Mouse (Mus musculus): ENCODE measurements at regions not wholly inside any gene's neighbourhood (a gene's known extent, or its start where the extent isn't known, plus 50 kb on each side); places are given as distances from the start of the nearest gene placed in this dataset.

DNA sequence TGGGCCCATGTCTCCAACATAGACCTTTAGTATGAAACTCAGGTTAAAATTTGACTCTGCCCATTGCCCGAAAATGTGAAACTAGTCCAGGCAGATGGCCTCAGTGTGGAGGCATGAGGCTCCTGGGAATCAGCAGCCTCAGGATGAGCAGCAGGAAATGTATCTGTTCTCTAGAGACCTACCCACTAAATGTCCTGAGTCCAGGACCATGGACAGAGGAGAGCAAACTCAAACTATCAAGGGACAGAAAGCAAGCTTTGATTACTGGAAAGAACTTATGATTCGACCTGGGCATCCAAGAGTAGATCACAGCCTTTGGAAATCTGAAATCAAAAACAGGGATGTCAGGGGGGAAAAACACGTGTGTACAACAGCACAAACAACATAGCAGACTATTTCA is 230.3 kb upstream of the Ncam1 start:
- Histone ChIP-seq H3K9me3 (replicated peaks; ENCODE audit: low read length) (no peaks in the 10 kb centered on the region), H3K36me3 (replicated peaks in 1 of 2; ENCODE audit: control insufficient read depth in 1 of 2, insufficient read depth in 1 of 2, low read length in 1 of 2) (no peaks in the 10 kb centered on the region), H3K27me3 (replicated peaks) (no peaks in the 10 kb centered on the region), H3K4me2 (ENCODE audit: insufficient read depth, low read depth, poor library complexity, severe bottlenecking) (no peak overlapping the region), H3K4me3 (replicated peaks in 1 of 3; ENCODE audit: low read depth in 2 of 3, low read length in 2 of 3, poor library complexity in 1 of 3) (no peak overlapping the region), H3K27ac (ENCODE audit: insufficient read depth, low read depth) (no peak overlapping the region), H3K4me1 (ENCODE audit: control insufficient read depth in 1 of 2, insufficient read depth in 2 of 2) (peaks cover 9 to 31% of the 10 kb centered on the region in 2 experiments), H3K9ac (ENCODE audit: insufficient read depth, low read depth) (no peak overlapping the region), H3K79me2 (replicated peaks; ENCODE audit: control insufficient read depth, extremely low read depth, insufficient read depth, poor library complexity, severe bottlenecking) (no peaks in the 10 kb centered on the region)
- dilution Hi-C loops (cut with MboI; ENCODE audit: extremely low pct_ligation_motif_present, extremely low pct_unique_long_range_greater_than_20kb, low sequenced_read_pairs) (no loop called here), in situ Hi-C loops (cut with MboI; ENCODE audit: low pct_ligation_motif_present, low pct_unique_long_range_greater_than_20kb, low sequenced_read_pairs) (no loop called here)
- no peak for TF ChIP-seq MAX (IDR thresholded peaks at IDR 0.05; ENCODE audit: low read length)
- TF ChIP-seq E2F4 (IDR thresholded peaks at IDR 0.05; ENCODE audit: insufficient replicate concordance, low read depth, low read length), result no peak
- no peak for TF ChIP-seq ZKSCAN1 (IDR thresholded peaks at IDR 0.05; ENCODE audit: borderline replicate concordance, low read depth, low read length)
- no peak for TF ChIP-seq HCFC1 (IDR thresholded peaks at IDR 0.05; ENCODE audit: low read depth, low read length)
- no peak for TF ChIP-seq UBTF (IDR thresholded peaks at IDR 0.05; ENCODE audit: low read depth, low read length)
- no peak for TF ChIP-seq CTCF (conservative IDR thresholded peaks at IDR 0.05 in 1 of 2, IDR thresholded peaks at IDR 0.05 in 1 of 2; ENCODE audit: low read depth in 2 of 2, low read length in 2 of 2)
- TF ChIP-seq SIN3A (IDR thresholded peaks at IDR 0.05; ENCODE audit: low read length), result no peak
- no peak for TF ChIP-seq BHLHE40 (IDR thresholded peaks at IDR 0.05; ENCODE audit: low read depth, low read length)
- no peak for TF ChIP-seq SMC3 (IDR thresholded peaks at IDR 0.05; ENCODE audit: low read depth, low read length)
- no peak for TF ChIP-seq USF1 (IDR thresholded peaks at IDR 0.05; ENCODE audit: low read depth, low read length)
- TF ChIP-seq MAFK (IDR thresholded peaks at IDR 0.05; ENCODE audit: insufficient replicate concordance, low read length), result no peak
- TF ChIP-seq POLR2AphosphoS2 (IDR thresholded peaks at IDR 0.05; ENCODE audit: low read depth, low read length), result no peak
- TF ChIP-seq MYC (IDR thresholded peaks at IDR 0.05; ENCODE audit: low read depth, low read length), result no peak
- TF ChIP-seq EP300 (IDR thresholded peaks at IDR 0.05; ENCODE audit: low read length), result no peak
- TF ChIP-seq ZMIZ1 (IDR thresholded peaks at IDR 0.05; ENCODE audit: low read depth, low read length), result no peak
- no peak for TF ChIP-seq POLR2A (IDR thresholded peaks at IDR 0.05; ENCODE audit: low read depth, low read length)
- TF ChIP-seq NELFE (IDR thresholded peaks at IDR 0.05; ENCODE audit: low read depth, low read length), result no peak
- TF ChIP-seq IRF4 (IDR thresholded peaks at IDR 0.05; ENCODE audit: low read depth, low read length), result no peak
- no peak for TF ChIP-seq ZC3H11A (IDR thresholded peaks at IDR 0.05; ENCODE audit: low read depth, low read length)
- peak; percentile 17 for DNase-seq (ENCODE audit: extremely low read depth)

DNA sequence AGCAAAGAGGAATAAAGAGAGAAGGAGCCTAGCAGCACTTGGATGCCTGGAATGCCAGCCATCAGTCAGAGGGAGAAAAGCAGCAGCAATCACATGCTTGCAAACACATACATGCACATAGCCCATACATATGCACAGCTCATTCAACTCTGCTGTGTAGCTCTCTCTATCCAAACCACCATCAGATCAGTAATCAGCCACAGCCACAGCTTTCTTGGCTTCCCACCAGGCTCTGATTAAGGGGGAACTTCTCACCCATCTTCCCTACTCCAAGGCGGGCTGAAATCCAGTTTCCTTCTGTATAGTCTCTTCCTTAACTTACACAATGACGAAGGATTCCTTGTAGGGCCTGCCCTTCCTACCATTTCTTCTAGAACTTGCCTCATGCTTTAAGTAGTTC is 229.8 kb upstream of the Ncam1 start:
- no peak overlapping the region for H3K9ac ChIP-seq (ENCODE audit: insufficient read depth, low read depth)
- in situ Hi-C loops (cut with MboI; ENCODE audit: low pct_ligation_motif_present, low pct_unique_long_range_greater_than_20kb, low sequenced_read_pairs), result no loop called here
- DNase-seq (ENCODE audit: extremely low read depth), result no peak
- no peaks in the 10 kb centered on the region for H3K79me2 ChIP-seq (replicated peaks; ENCODE audit: control insufficient read depth, extremely low read depth, insufficient read depth, poor library complexity, severe bottlenecking)
- H3K27ac ChIP-seq (ENCODE audit: insufficient read depth, low read depth), result no peak overlapping the region
- H3K27me3 ChIP-seq (replicated peaks), result no peaks in the 10 kb centered on the region
- H3K36me3 ChIP-seq (replicated peaks in 1 of 2; ENCODE audit: control insufficient read depth in 1 of 2, insufficient read depth in 1 of 2, low read length in 1 of 2), result no peaks in the 10 kb centered on the region
- no peak for TF ChIP-seq MXI1 (IDR thresholded peaks at IDR 0.05; ENCODE audit: low read depth, low read length)
- no peak overlapping the region for H3K4me2 ChIP-seq (ENCODE audit: insufficient read depth, low read depth, poor library complexity, severe bottlenecking)
- dilution Hi-C loops (cut with MboI; ENCODE audit: extremely low pct_ligation_motif_present, extremely low pct_unique_long_range_greater_than_20kb, low sequenced_read_pairs), result no loop called here
- no peak overlapping the region for H3K4me3 ChIP-seq (replicated peaks in 1 of 3; ENCODE audit: low read depth in 2 of 3, low read length in 2 of 3, poor library complexity in 1 of 3)
- H3K4me1 ChIP-seq (ENCODE audit: control insufficient read depth in 1 of 2, insufficient read depth in 2 of 2), result peaks cover 9 to 31% of the 10 kb centered on the region in 2 experiments
- no peaks in the 10 kb centered on the region for H3K9me3 ChIP-seq (replicated peaks; ENCODE audit: low read length)

Data from CH12.LX (cell line).